Mouse (Mus musculus) kidney, adult 2 months (tissue): ENCODE data around the gene Nap1l4.

Experiments
- CTCF ChIP-seq: fragments of 200-500 bp; conservative IDR thresholded peaks from 2 replicates; pipeline ENCODE4 v1.5.1; 2011; ENCODE audit warnings: low read depth, mild to moderate bottlenecking, control low read depth, low read length, moderate library complexity, mixed read lengths; ENCODE audit not compliant: insufficient read depth, insufficient read length
- POLR2A ChIP-seq: fragments of 200-500 bp; IDR thresholded peaks from one replicate; pipeline ENCODE4 v1.6.1; 2011; ENCODE audit warnings: low read depth, low read length, control low read depth

DNA sequence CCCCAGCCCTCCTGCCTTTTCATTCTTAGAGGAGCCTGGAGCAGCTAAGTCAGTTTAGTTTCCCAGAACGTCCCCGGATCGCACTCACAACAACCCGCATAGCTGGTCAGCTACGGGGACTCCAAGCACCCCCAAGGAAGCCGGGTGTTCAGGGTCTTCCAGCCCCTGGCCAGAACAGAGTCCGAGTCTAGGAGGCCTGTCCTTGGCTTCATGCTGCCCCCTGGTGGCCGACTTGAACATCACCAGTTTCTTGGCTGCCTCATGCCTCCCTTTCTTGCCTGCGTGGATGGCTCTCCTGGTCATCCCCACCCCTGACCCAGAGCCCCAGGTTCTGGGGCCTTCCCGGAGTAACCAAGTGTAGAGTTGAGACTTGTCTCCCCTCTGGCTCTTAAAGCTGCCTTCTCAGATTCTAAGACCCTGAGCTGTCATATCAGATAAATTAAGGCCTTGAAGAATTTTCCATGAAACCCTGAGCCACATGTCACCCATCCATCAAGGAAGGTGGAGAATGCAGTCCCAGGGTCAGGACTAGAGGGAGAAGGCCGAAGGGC is 85.0 kb downstream of the Nap1l4 start:
- TF ChIP-seq POLR2A, result no peak
- peak; percentile 82 for TF ChIP-seq CTCF
